Mouse (Mus musculus) heart, postnatal 14 days (tissue): ENCODE measurements around the gene Ppp3ca. TPM values are rescaled to one million over a fixed set of nuclear protein-coding genes. Genes with fewer than 3 reads are reported as not detected.
A peak's percentile ranks its signal among the peaks of the same experiment; 100 is the strongest.

Source experiments
- DNase-seq, 2 experiments: peaks; one replicate each; pipeline ENCODE4 v3.0.0; 2021 to 2022
- intact Hi-C: fragments of 180-260 bp; cut with DNase I; formaldehyde crosslinking; loops from one replicate; pipeline ENCODE4 v1.15.1; 2025
- total RNA-seq, 2 experiments: library from RNA; stranded (reverse); gene quantifications; 2 replicates each; pipeline ENCODE4 v1.2.3; 2021

Gene Ppp3ca
- total RNA-seq, 2 experiments from 2014 or later = 50.0 to 53.5 TPM

DNA sequence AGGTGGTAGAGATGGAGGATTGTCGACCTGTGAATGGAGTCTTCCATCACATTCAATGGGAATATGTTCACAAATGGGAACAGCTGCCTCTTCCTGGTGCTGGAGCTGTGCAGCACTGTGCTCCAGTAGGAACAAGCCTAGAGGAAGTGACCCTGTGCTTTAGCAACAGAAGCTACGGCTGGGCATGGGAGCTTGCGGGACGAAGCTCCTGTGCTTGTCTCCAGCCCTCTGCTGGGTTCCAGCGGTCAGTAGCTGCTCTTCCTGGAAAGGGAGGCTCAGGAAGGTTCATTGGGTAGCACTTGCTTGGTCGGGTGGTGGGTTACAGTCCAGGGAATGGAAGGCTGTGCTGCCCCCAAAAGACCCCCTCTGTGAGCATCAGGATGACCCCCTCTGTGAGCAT lies 46.3 kb downstream of the Ppp3ca start:
- DNase-seq = no peak
- intact Hi-C loops = no loop called here

GRCm38 (mm10) chr3:136718412-136718811 lies 48.5 kb downstream of the Ppp3ca start:
- DNase-seq = no peak
- intact Hi-C loops = no loop called here

- intact Hi-C loops = loop anchor here (5.0 kb wide), 1 partner anchor 1146 kb away; the partner anchor contains the start of gene Dnajb14
- DNase-seq = no peak
Measured at GRCm38 (mm10) chr3:136721241-136721640, 51.3 kb downstream of the Ppp3ca start.

DNA sequence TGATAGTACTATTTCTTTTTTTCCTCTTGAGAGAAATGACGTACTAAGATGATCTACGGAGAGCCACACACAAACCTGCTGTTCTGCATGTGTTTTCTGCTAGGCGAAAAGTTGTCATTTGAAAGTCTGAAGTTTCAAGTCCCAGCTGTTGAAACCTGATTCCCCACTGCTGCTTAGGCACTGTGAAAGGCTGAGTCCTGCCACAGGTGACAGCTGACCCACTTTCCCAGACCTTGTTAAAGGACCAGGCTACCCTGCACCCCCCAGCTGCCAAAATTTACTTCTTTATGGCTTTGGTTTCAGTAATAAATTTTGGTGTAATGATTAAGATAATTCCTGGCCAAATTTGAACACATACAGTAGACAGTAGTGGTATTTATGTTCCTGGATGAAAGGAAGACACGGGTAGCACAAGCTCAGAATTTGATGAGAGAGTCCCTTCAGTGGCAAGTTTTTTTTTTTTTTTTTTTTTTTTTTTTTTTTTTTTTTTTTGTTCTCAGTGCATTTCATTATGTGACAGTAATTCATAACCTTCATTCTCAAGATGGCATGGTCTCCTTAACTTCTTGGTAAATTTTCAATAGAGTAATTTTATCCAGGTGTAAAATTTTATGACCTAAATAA lies 52.0 kb downstream of the Ppp3ca start:
- intact Hi-C loops = loop anchor here (5.0 kb wide), 1 partner anchor 1145 kb away; the partner anchor contains the start of gene Dnajb14
- no peak for DNase-seq

- intact Hi-C loops = loop anchor here (5.0 kb wide), 1 partner anchor 1145 kb away; the partner anchor contains the start of gene Dnajb14
- no peak for DNase-seq
Measured at GRCm38 (mm10) chr3:136722493-136722892, 52.6 kb downstream of the Ppp3ca start.

DNA sequence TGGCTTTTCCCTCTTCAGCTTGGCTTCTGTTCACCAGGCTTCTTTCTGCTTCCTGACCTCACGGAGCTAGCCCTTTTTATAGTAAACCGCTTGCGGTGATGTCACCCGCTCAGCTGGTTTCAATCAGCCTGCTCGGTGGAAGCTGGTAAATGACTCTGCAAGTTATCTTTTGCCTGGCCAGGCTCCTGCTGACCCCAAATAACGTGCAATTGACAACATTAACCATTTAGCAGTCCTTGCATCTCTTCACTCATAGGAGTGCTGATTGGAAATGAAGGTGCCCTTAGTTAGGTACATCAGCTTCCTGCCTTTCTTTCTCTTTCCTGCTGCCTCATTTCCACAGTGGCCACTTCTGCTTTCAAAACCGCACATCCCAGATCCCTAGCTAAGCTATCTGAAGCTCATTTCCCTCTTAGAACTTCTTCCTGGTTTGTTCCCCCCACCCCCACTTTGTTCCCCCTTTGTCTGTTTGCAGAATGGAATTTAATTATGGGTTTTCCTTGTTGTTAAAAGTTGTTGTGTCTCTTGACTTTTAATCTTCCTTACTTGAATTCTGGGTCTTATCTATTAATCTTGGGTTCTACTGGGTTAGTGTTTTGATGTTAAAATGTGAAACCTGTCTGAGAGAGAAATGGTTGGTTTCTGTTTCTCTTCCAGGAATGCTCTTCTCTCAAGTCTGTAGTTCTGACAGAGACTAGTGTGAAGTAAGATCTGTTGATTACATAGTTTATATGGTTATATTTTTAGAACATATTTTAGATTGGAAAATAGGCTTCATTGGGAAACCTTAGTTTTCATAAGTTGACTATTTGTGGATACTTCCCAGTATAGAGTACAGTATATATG lies 55.6 kb downstream of the Ppp3ca start:
- intact Hi-C loops = loop anchor here (2.0 kb wide), 1 partner anchor 55 kb away; the partner anchor contains the start of gene Ppp3ca

DNA sequence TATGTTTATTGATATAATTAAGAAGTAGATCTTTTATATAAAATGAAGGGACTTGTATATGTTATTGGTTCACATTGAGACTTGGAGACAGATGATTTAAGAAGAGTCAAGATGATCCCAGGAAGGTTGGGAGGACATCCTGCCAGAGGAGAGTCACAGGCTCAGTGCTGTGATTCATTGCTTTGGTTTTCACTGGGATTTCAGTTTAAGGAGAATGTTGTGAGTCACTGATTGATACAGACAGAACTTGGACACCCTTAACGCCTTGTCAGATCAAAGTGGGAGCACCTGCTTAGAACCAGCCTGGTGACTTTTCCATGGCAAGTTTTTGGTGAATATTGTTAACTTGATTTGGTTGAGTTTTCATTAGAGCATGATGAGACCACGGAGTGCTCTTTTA lies 58.0 kb downstream of the Ppp3ca start:
- DNase-seq = no peak
- intact Hi-C loops = no loop called here

More for the DNA sequence above, 55.6 kb downstream of the Ppp3ca start:
- peak; percentile 80 to 86 for DNase-seq

- no peak for DNase-seq
- intact Hi-C loops = no loop called here
Measured at GRCm38 (mm10) chr3:136729978-136730377, 60.1 kb downstream of the Ppp3ca start.

DNA sequence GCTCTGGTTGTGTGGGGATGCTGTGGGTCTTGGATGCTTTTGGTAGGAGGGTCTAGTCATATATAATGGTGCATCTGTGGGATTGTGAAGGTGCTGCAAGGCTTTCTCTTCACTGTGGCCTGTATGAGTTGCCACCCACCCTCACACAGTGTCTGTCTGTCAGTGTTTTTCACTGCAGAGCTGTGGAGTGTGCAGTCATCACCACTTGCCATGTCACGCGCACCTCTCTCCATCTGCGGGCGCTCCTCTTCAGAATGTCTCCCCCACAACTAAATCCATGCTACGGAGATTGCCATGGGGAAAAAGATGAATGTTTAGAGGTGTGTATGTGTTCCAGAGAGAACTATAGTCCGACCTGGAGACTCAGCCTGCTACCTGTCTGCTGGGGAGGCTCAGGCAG lies 61.7 kb downstream of the Ppp3ca start:
- DNase-seq = no peak

GRCm38 (mm10) chr3:136736021-136736420 lies 66.1 kb downstream of the Ppp3ca start:
- intact Hi-C loops = no loop called here
- DNase-seq = no peak

More for the DNA sequence above, 61.7 kb downstream of the Ppp3ca start:
- intact Hi-C loops = no loop called here

GRCm38 (mm10) chr3:136736773-136737298 lies 66.9 kb downstream of the Ppp3ca start:
- intact Hi-C loops = no loop called here
- DNase-seq = no peak

GRCm38 (mm10) chr3:136738474-136738873 lies 68.5 kb downstream of the Ppp3ca start:
- no peak for DNase-seq
- intact Hi-C loops = no loop called here

GRCm38 (mm10) chr3:136738914-136739313 lies 69.0 kb downstream of the Ppp3ca start:
- no peak for DNase-seq
- intact Hi-C loops = no loop called here

DNA sequence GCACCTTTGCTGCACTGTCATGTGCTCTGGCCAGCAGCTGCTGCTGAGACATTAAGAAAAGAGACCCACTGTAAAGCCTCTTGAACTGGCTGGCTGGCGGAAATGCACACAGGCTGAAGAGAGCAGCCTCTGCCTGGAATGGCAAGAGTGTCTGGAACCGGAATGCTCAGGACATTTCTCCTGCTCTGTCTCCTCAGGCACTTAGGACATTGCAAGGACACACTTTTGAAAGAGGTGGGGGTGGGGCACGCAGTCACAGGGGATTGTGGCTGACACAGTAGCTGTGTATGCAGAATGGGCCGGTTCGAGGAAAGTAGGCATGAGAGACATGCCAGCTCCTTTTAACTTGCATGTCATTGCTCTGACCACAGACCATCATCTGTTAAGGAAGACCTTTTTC lies 71.7 kb downstream of the Ppp3ca start:
- DNase-seq = no peak
- intact Hi-C loops = no loop called here

DNA sequence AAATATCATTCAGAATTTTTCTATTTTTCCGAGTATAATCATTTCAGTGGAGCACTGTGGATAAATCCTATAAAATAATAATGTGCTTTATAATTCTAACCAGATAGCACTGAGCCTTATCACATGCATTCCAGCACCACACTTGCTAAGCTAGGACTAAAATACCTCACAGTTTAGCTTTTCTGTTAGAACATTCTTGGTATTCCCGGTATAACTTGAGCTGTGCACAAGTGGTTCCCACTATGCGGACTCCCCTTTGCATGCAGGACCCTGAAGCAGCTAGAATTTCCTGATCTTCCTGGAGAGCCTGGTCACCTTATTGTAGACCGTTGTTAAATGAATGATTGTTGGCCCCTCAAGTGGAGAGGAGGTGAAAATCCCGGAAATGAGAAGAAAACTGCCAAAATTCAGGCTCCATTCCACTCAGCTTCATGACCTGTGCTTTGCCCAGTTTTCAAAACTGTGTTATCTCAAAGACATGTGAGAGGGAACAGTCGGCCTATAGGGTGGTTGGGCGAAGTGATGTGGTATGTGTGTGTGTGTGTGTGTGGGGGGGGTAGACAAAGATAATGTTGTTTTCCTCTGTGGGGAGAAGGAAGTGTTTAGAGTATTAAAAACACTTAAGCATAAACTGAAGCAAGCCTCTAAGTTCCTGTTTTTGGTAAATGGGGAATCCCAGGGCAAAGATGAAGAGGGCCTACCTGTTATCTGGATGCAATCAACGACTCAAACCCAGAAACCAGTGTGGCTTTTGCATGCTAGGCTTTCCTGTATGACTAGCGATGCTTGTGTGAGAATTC lies 72.5 kb downstream of the Ppp3ca start:
- intact Hi-C loops = no loop called here

DNA sequence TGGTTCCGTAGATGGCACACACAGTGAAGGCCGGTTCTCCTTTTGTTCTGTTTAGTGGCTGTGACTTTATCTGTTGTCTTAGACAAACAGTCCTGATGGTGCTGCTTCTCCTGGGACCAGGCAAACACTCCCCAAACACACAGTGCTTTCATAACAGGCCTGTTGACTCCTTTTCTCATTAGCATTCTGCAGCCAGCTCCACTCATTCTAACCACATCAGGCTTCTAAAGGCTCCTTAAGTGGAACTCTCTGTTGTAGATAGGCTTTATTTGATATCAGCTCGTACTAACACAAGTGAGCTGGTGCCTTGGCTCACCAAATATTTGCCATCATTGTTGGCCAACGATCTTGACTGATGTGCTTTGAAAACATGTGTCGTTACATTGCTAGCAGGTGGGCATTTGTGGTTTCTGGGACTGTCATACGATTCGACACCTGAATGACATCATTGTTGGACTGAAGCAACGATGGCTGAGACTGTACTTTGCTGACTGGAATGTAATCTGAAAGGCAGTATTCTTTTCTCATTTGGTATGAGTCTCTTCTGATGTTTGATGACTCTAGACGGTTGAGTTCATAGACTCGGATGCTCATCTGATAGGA lies 74.5 kb downstream of the Ppp3ca start:
- intact Hi-C loops = no loop called here
- no peak for DNase-seq

More for the DNA sequence above, 72.5 kb downstream of the Ppp3ca start:
- no peak for DNase-seq

- intact Hi-C loops = no loop called here
- DNase-seq = no peak
Measured at GRCm38 (mm10) chr3:136745456-136745855, 75.5 kb downstream of the Ppp3ca start.

- intact Hi-C loops = no loop called here
- DNase-seq = no peak
Measured at GRCm38 (mm10) chr3:136748761-136749476, 79.0 kb downstream of the Ppp3ca start.

GRCm38 (mm10) chr3:136749477-136749797 lies 79.5 kb downstream of the Ppp3ca start:
- DNase-seq = no peak
- intact Hi-C loops = no loop called here

DNA sequence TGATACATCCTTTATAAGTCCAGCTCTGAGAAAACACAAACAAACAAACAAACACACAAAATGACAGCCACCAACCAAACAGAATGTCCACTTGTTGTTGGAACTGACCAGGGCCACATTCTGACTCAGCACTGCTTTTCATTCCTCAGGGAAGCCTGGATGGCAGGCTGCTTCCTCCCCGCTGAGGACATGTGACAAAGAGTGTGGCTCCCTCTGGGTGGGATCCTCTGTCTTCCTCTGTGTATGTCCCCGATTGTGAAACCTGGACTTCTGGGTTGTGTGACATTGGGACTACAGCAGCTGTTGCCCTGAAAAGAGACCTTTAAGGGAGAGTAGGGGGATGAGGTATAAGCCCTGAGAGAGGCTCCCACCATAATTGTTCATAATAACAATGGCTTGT lies 80.0 kb downstream of the Ppp3ca start:
- DNase-seq = no peak
- intact Hi-C loops = no loop called here
